Mouse (Mus musculus) erythroblast, embryonic 14.5 days (primary cell): ENCODE data around the gene Usp30. TPM values are rescaled to one million over a fixed set of nuclear protein-coding genes. Genes with fewer than 3 reads are reported as not detected.

Source experiments
- H3K27me3 ChIP-seq: 2 replicates; pipeline ENCODE4 v1.6.1; 2012; ENCODE audit warnings: inconsistent platforms; ENCODE audit not compliant: control insufficient read depth
- H3K36me3 ChIP-seq: 2 replicates; pipeline ENCODE4 v1.6.1; 2012; ENCODE audit warnings: mild to moderate bottlenecking, inconsistent platforms; ENCODE audit not compliant: control insufficient read depth
- H3K4me1 ChIP-seq: 2 replicates; pipeline ENCODE4 v1.6.1; 2012; ENCODE audit warnings: inconsistent platforms; ENCODE audit not compliant: control insufficient read depth
- H3K4me3 ChIP-seq: replicated peaks from 2 replicates; pipeline ENCODE3; 2012; ENCODE audit warnings: moderate library complexity, mild to moderate bottlenecking, inconsistent platforms
- H3K9me3 ChIP-seq: 2 replicates; pipeline ENCODE4 v1.6.1; 2012; ENCODE audit warnings: low read length, inconsistent platforms, mixed read lengths; ENCODE audit not compliant: control insufficient read depth
- GATA1 ChIP-seq: IDR thresholded peaks from 2 replicates; pipeline ENCODE4 v1.6.1; 2012; ENCODE audit warnings: low read length, inconsistent platforms, mixed read lengths
- TAL1 ChIP-seq: IDR thresholded peaks from 3 replicates; pipeline ENCODE4 v1.6.1; 2012; ENCODE audit warnings: low read length, inconsistent platforms, mixed read lengths
- polyA plus RNA-seq: library from polyadenylated mRNA; stranded (reverse); fragments of >175 nt; gene quantifications from 2 replicates; pipeline ENCODE4 v1.2.3, GENCODE M21; 2012

The Usp30 gene
- polyA plus RNA-seq, 1 experiment, result 0.10 TPM

- no peak overlapping the region for H3K4me3 ChIP-seq
- TF ChIP-seq TAL1 (no peak), GATA1 (no peak)
- no peaks in the 10 kb centered on the region for H3K36me3 ChIP-seq
- H3K27me3 ChIP-seq, result no peaks in the 10 kb centered on the region
- H3K9me3 ChIP-seq, result no peaks in the 10 kb centered on the region
- peaks cover 3% of the 10 kb centered on the region for H3K4me1 ChIP-seq
Observed at GRCm38 (mm10) chr5:114155168-114155933, 90.1 kb downstream of the Usp30 start.

GRCm38 (mm10) chr5:114157236-114157635, 92.0 kb downstream of the Usp30 start:
- TF ChIP-seq TAL1, result no peak
- no peak for TF ChIP-seq GATA1
- no peaks in the 10 kb centered on the region for H3K9me3 ChIP-seq
- no peaks in the 10 kb centered on the region for H3K36me3 ChIP-seq
- H3K4me1 ChIP-seq, result peaks cover 3% of the 10 kb centered on the region
- H3K4me3 ChIP-seq, result no peak overlapping the region
- no peaks in the 10 kb centered on the region for H3K27me3 ChIP-seq

DNA sequence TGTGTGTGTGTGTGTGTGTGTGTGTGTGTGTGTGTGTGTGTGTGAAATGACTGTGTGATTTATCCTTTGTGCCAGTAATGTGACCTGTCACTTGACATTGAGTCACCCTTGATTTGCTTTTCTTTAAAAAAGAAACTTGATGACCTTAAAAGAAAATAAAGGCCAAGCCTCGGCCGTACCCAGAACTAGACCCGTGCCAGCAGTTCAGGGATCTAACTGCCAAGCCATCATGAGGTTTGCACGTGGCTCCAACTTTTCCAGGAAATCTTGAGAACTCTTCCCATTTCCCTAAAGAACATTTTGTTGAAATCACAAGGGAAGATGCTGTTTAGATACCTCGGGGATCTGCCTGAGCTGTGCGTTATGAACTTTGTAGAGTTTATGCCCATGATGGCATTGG, 96.2 kb downstream of the Usp30 start:
- no peaks in the 10 kb centered on the region; the same call in 1 of the 2 replicates for H3K27me3 ChIP-seq
- H3K4me1 ChIP-seq, result no peaks in the 10 kb centered on the region; the same call in 1 of the 2 replicates
- no peak overlapping the region for H3K4me3 ChIP-seq
- H3K36me3 ChIP-seq, result no peaks in the 10 kb centered on the region
- no peak for TF ChIP-seq GATA1
- no peak for TF ChIP-seq TAL1
- H3K9me3 ChIP-seq, result no peaks in the 10 kb centered on the region

- Histone ChIP-seq H3K36me3 (no peaks in the 10 kb centered on the region), H3K27me3 (no peaks in the 10 kb centered on the region; the same call in 1 of the 2 replicates), H3K9me3 (no peaks in the 10 kb centered on the region), H3K4me1 (no peaks in the 10 kb centered on the region; the same call in 1 of the 2 replicates), H3K4me3 (no peak overlapping the region)
- no peak for TF ChIP-seq TAL1
- TF ChIP-seq GATA1, result no peak
Observed at GRCm38 (mm10) chr5:114162106-114162815, 97.0 kb downstream of the Usp30 start.

DNA sequence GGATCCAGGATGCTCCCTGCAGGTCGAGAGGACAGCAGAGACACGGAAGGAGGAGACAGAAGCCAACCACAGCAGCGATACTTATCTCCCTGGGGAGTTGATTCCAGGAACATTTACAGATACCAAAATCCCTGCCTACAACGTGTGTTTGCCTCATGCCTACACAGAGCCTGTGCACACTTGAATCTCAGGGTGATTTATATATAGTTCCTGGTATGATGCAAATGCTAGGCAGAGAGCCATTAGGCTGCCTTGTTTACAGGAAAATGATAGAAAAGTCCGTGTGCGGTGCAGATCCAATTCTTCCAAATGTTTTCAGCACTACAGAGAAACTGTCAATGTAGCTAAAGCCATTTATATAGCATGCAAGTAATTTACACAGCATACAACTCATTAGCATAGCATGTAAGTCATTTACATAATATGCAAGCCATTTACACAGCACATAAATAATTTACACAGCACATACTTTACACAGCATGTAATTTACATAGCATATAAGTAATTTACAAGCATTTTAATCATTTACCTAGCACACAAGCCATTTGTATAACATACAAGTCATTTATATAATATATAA, 97.9 kb downstream of the Usp30 start:
- no peak overlapping the region for H3K4me3 ChIP-seq

GRCm38 (mm10) chr5:114170345-114170744, 105.1 kb downstream of the Usp30 start:
- TF ChIP-seq GATA1 (no peak), TAL1 (no peak)
- H3K4me1 ChIP-seq, result peaks cover 9% of the 10 kb centered on the region
- no peak overlapping the region for H3K4me3 ChIP-seq
- H3K9me3 ChIP-seq, result no peaks in the 10 kb centered on the region
- H3K36me3 ChIP-seq, result no peaks in the 10 kb centered on the region
- H3K27me3 ChIP-seq, result no peaks in the 10 kb centered on the region; the same call in 1 of the 2 replicates

More for the DNA sequence above, 97.9 kb downstream of the Usp30 start:
- H3K4me1 ChIP-seq, result no peaks in the 10 kb centered on the region; the same call in 1 of the 2 replicates
- no peaks in the 10 kb centered on the region; the same call in 1 of the 2 replicates for H3K27me3 ChIP-seq
- no peak for TF ChIP-seq TAL1
- no peak for TF ChIP-seq GATA1
- H3K9me3 ChIP-seq, result no peaks in the 10 kb centered on the region
- no peaks in the 10 kb centered on the region for H3K36me3 ChIP-seq

DNA sequence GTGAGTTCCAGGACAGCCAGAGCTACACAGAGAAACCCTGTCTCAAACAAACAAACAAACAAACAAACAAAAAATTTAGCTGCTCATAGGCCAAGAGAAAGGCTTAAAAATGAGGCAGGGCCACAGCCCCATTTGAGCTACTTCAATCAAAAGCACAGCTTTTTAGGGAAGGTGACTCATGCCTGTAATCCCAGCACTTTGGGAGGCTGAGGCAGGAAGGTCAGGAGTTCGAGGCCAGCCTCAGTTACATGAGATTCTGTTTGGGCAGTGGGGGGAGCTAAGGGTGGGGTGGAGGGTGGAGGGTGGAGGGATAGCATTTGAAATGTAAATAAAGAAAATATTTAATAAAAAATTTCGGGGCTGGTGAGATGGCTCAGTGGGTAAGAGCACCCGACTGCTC, 107.7 kb downstream of the Usp30 start:
- Histone ChIP-seq H3K36me3 (no peaks in the 10 kb centered on the region), H3K4me1 (peaks cover 22% of the 10 kb centered on the region), H3K27me3 (no peaks in the 10 kb centered on the region; the same call in none of the 2 replicates), H3K9me3 (no peaks in the 10 kb centered on the region), H3K4me3 (no peak overlapping the region)
- TF ChIP-seq GATA1, result no peak
- no peak for TF ChIP-seq TAL1

DNA sequence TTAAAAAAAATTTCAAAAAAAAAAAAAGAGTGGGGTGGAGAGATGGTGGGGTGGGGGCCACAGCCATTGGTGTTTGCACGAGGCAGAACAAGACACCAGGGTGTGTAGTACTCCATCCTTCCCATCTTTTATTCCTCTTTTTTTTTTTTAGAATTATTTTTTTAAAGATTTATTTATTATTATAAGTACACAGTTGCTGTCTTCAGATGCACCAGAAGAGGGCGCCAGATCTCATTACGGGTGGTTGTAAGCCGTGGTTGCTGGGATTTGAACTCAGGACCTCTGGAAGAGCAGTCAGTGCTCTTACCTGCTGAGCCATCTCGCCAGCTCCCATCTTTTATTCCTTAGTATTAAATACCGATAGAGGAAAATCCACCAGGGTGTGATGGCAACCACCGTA, 108.2 kb downstream of the Usp30 start:
- no peaks in the 10 kb centered on the region for H3K9me3 ChIP-seq
- H3K27me3 ChIP-seq, result no peaks in the 10 kb centered on the region; the same call in none of the 2 replicates
- no peaks in the 10 kb centered on the region for H3K36me3 ChIP-seq
- H3K4me1 ChIP-seq, result peaks cover 22% of the 10 kb centered on the region
- TF ChIP-seq GATA1, result no peak
- TF ChIP-seq TAL1, result no peak
- no peak overlapping the region for H3K4me3 ChIP-seq
